Mouse (Mus musculus) brain, embryonic 14.5 days (tissue): ENCODE measurements at regions not wholly inside any gene's neighbourhood (a gene's known extent, or its start where the extent isn't known, plus 50 kb on each side); places are given as distances from the start of the nearest gene placed in this dataset.

Experiments
- CTCF ChIP-seq: fragments of 200-500 bp; IDR thresholded peaks from 2 replicates; pipeline ENCODE4 v1.5.1; 2012; ENCODE audit warnings: inconsistent platforms, mild to moderate bottlenecking, moderate library complexity, borderline replicate concordance; ENCODE audit not compliant: insufficient read depth, insufficient read length; ENCODE audit errors: extremely low read depth
- POLR2A ChIP-seq: fragments of 200-500 bp; IDR thresholded peaks from 2 replicates; pipeline ENCODE4 v1.6.1; 2012; ENCODE audit warnings: mild to moderate bottlenecking, inconsistent platforms, borderline replicate concordance; ENCODE audit not compliant: poor library complexity, insufficient read depth, insufficient read length, severe bottlenecking; ENCODE audit errors: extremely low read depth

DNA sequence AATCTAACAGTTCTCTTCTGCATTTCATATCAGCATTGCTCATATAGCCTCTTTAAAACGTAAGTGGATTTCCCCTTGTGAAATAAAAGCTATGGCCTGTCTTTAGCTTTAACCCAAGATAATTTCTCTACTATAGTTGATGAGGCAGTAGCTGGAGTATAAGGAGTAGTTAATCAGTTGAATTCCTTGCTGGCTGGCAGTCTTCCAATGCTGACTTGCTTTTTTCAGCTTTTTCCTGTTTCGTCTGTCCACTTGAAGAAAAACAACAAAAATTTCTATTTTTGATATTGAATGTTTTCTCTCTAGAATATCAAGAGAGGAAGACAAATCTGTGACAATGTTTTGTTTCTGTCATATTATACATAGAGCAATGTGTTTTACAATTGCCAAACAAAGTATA, 932.4 kb upstream of the Fam98a start:
- TF ChIP-seq POLR2A: no peak
- no peak for TF ChIP-seq CTCF
